Comparison of ENCODE assay signal across 9 mouse cellular contexts in genomic region chr10:7600647-7601046, GRCm38 (mm10). TPM values are rescaled to one million over a fixed set of nuclear protein-coding genes. Genes with fewer than 3 reads are reported as not detected.
DNase-seq lines count a peak whose midpoint lies in the region; ATAC-seq and TF ChIP-seq lines count a peak whose summit lies in the region.
"Had no signal": no experiment of that assay in that cellular context is flagged by ENCODE, and none has a peak within 500 bp of the region (broad histone marks: within the 10 kb centered on the region; RNA-seq: fewer than 3 reads in every experiment).

No protein-coding gene starts in this region.

- no peaks in the 10 kb centered on the region for H3K36me3 ChIP-seq in liver, embryonic 11.5 days (ENCODE audit: control insufficient read depth, insufficient read depth, low read length)
- no peaks in the 10 kb centered on the region for H3K36me3 ChIP-seq in neural tube, embryonic 12.5 days
- H3K36me3 ChIP-seq: embryonic facial prominence, embryonic 15.5 days had no signal

- no peak overlapping the region for H3K4me2 ChIP-seq in liver, embryonic 11.5 days
- no peak overlapping the region for H3K4me2 ChIP-seq in neural tube, embryonic 12.5 days (replicated peaks)
- H3K4me2 ChIP-seq: embryonic facial prominence, embryonic 15.5 days had no signal

- H3K27me3 ChIP-seq in Patski: no peaks in the 10 kb centered on the region
- no peaks in the 10 kb centered on the region for H3K27me3 ChIP-seq in liver, embryonic 11.5 days (replicated peaks; ENCODE audit: control insufficient read depth, insufficient read depth, low read length)
- H3K27me3 ChIP-seq in neural tube, embryonic 12.5 days (replicated peaks): no peaks in the 10 kb centered on the region
- H3K27me3 ChIP-seq: embryonic facial prominence, embryonic 15.5 days had no signal

- ATAC-seq in Patski: peak; percentile 86
- no peak; the same call in 1 of the 2 replicates for ATAC-seq in liver, embryonic 11.5 days (replicated peaks; ENCODE audit: low FRiP score)
- 0 out of 2 replicates have a peak, but pooled peaks have one; percentile 39 for ATAC-seq in neural tube, embryonic 12.5 days (ENCODE audit: low FRiP score, low read depth)

- H3K27ac ChIP-seq in gastrocnemius, adult 2 months: no peak overlapping the region
- H3K27ac ChIP-seq in liver, embryonic 11.5 days (ENCODE audit: low read depth, low read length): no peak overlapping the region
- no peak overlapping the region for H3K27ac ChIP-seq in neural tube, embryonic 12.5 days
- H3K27ac ChIP-seq: embryonic facial prominence, embryonic 15.5 days had no signal

- intact Hi-C loops in gastrocnemius, adult 2 months (cut with DNase I): loop anchor here (5.0 kb wide), 2 partner anchors 128 to 268 kb away; partner anchors contain the start of gene Ulbp1

- CTCF ChIA-PET in Patski (lab: Charles Lee): interaction anchor here (1.6 to 4.2 kb wide), 4 partner anchors 11 to 131 kb away, joined by 4 to 17 read pairs (median 10); partner anchors contain the start of gene Lrp11

- H3K4me1 ChIP-seq in liver, embryonic 11.5 days (replicated peaks; ENCODE audit: control insufficient read depth, insufficient read depth, low read length): no peaks in the 10 kb centered on the region
- H3K4me1 ChIP-seq in neural tube, embryonic 12.5 days: no peaks in the 10 kb centered on the region
- H3K4me1 ChIP-seq: embryonic facial prominence, embryonic 15.5 days had no signal

- TF ChIP-seq CTCF in Patski (IDR thresholded peaks at IDR 0.05): peak; percentile 95
- TF ChIP-seq CTCF in gastrocnemius, adult 2 months (IDR thresholded peaks at IDR 0.05): peak; percentile 97

- no peaks in the 10 kb centered on the region for H3K9me3 ChIP-seq in liver, embryonic 11.5 days (ENCODE audit: control insufficient read depth, low read length)
- no peaks in the 10 kb centered on the region for H3K9me3 ChIP-seq in neural tube, embryonic 12.5 days
- H3K9me3 ChIP-seq: embryonic facial prominence, embryonic 15.5 days had no signal

- in situ Hi-C loops in Patski (cut with MboI; ENCODE audit: low pct_unique_long_range_greater_than_20kb): no loop called here

- no peak overlapping the region for H3K9ac ChIP-seq in liver, embryonic 11.5 days (ENCODE audit: low read depth, low read length)
- H3K9ac ChIP-seq in neural tube, embryonic 12.5 days: no peak overlapping the region
- H3K9ac ChIP-seq: embryonic facial prominence, embryonic 15.5 days had no signal

- POLR2A ChIA-PET in Patski (lab: Charles Lee): interaction anchor here (0.6 kb wide), 1 partner anchor 131 kb away, joined by 3 read pairs; no protein-coding TSS in a partner anchor

- peak; percentile 39 for DNase-seq in 3134 (ENCODE audit: extremely low read depth, insufficient read length, low spot score)
- no peak for DNase-seq in Patski (ENCODE audit: low read depth, low spot score)
- DNase-seq in cerebellum, postnatal 25 days: peak; percentile 86 to 87
- peak; percentile 70 for DNase-seq in gastrocnemius, adult 2 months
- peak; percentile 46 to 83 for DNase-seq in kidney, adult 8-10 months
- peak; percentile 61 for DNase-seq in liver, embryonic 11.5 days (ENCODE audit: low spot score)
- DNase-seq in thymus, adult 18-20 months: peak; percentile 42 to 47

- 12% methylated on average over 6 of the region's 6 CpGs for WGBS in liver, embryonic 11.5 days
- WGBS in neural tube, embryonic 12.5 days: 12% methylated on average over 6 of the region's 6 CpGs

- no peak overlapping the region for H3K4me3 ChIP-seq in gastrocnemius, adult 2 months
- H3K4me3 ChIP-seq in liver, embryonic 11.5 days (ENCODE audit: low read depth, low read length): no peak overlapping the region
- no peak overlapping the region for H3K4me3 ChIP-seq in neural tube, embryonic 12.5 days
- H3K4me3 ChIP-seq: embryonic facial prominence, embryonic 15.5 days had no signal

RNA-seq across cellular contexts. Expression of gene Lrp11, which starts 11.0 kb away (rescaled TPM):
- 19.3 TPM for polyA plus RNA-seq in Patski (2021)
- 1 to 10 TPM; 1.1 to 2.0 TPM for total RNA-seq in gastrocnemius, adult 2 months (2021)
- polyA plus RNA-seq in liver, embryonic 11.5 days (2014; fragmentation: Nextera tagmentation; extraction: Ambion mirVana): 1.8 and 2.3 TPM in 2 replicates
- polyA plus RNA-seq in neural tube, embryonic 12.5 days (2016; fragmentation: Nextera tagmentation; extraction: Ambion mirVana): 21.9 and 27.1 TPM in 2 replicates
